Mouse (Mus musculus) intestine, embryonic 14.5 days (tissue): ENCODE measurements around the gene Hes5. TPM values are rescaled to one million over a fixed set of nuclear protein-coding genes. Genes with fewer than 3 reads are reported as not detected.

Experiments used
- ATAC-seq: fragments of 200-750 bp; cut with Nextera tagmentation; replicated peaks from 2 replicates; pipeline ENCODE4 v1.8.0; 2017; ENCODE audit warnings: low read depth, moderate number of reproducible peaks, moderate TSS enrichment, moderate library complexity; ENCODE audit not compliant: low FRiP score, low TSS enrichment
- DNase-seq: peaks from one replicate; pipeline ENCODE4 v3.0.0-alpha.2; 2018; ENCODE audit warnings: low spot score
- H3K27ac ChIP-seq: fragments of 300-500 bp; sonication (generic); 2 replicates; pipeline ENCODE4 v1.5.1; 2014; ENCODE audit warnings: low read depth, mild to moderate bottlenecking, control low read depth
- H3K27me3 ChIP-seq: fragments of 300-500 bp; sonication (generic); replicated peaks from 2 replicates; pipeline ENCODE4 v1.6.1; 2014; ENCODE audit warnings: low read length, control low read depth; ENCODE audit not compliant: control insufficient read depth, insufficient read depth
- H3K36me3 ChIP-seq: fragments of 300-500 bp; sonication (generic); 2 replicates; pipeline ENCODE4 v1.6.1; 2014; ENCODE audit warnings: low read length, control low read depth; ENCODE audit not compliant: control insufficient read depth, insufficient read depth
- H3K4me1 ChIP-seq: fragments of 300-500 bp; sonication (generic); replicated peaks from 2 replicates; pipeline ENCODE4 v1.6.1; 2014; ENCODE audit warnings: low read length, control low read depth, mixed read lengths; ENCODE audit not compliant: control insufficient read depth, insufficient read depth
- H3K4me2 ChIP-seq: fragments of 300-500 bp; sonication (generic); 2 replicates; pipeline ENCODE4 v1.6.1; 2014; ENCODE audit warnings: low read length
- H3K4me3 ChIP-seq: fragments of 300-500 bp; sonication (generic); 2 replicates; pipeline ENCODE4 v1.5.1; 2014; ENCODE audit warnings: low read depth, low read length, control low read depth, mixed read lengths
- H3K9ac ChIP-seq: fragments of 300-500 bp; sonication (generic); 2 replicates; pipeline ENCODE4 v1.6.1; 2014; ENCODE audit warnings: mild to moderate bottlenecking, low read length
- H3K9me3 ChIP-seq: fragments of 300-500 bp; sonication (generic); 2 replicates; pipeline ENCODE4 v1.6.1; 2016; ENCODE audit warnings: low read length, control low read depth; ENCODE audit not compliant: control insufficient read depth
- WGBS: fragments of 180-500 bp; shearing (Covaris S2); extraction: QIAGEN DNeasy Blood & Tissue Kit; methylation state at CpG from one replicate; pipeline ENCODE4 v1.1.7; 2014; 5-methylcytosine and 5-hydroxymethylcytosine counted together
- polyA plus RNA-seq: library from polyadenylated mRNA; unstranded; fragments of >200 nt; fragmentation: Nextera tagmentation; extraction: Ambion mirVana; gene quantifications from 2 replicates; pipeline ENCODE4 v1.2.1, GENCODE M21; 2014

Gene Hes5
- polyA plus RNA-seq, 1 experiment from 2014 or later, result 1.8 TPM

DNA sequence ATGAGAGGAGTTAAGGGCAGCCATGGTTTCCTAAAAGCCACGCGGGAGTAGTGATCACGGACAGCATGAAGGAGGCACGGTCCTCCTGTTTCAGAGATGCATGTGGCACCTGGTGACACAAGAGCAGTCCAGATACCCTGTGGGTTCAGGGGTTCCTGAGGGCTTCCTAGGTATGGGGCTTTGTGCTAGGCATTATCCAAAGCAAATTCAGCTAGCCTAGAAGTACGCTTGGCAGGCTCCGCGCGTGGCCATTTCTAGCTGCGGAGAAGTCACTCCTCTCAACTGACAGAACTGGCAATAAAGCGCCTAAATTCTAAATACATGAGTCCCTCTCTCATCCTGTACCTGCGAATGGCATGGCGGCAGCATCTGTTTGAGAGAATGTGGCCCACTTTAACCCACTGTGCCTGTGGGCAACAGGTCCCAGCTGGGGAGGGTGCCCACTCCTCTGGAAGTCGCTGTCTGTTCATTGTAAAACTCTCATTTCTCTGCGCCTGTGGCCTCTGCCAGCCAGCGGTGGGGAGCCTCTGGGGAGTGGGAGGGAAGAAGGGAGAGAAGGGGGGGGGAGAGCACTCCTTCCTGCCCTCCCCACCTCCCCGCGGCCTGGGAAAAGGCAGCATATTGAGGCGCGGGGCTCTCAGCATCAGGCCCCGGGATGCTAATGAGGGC, 568 bp upstream of the Hes5 start:
- 27% methylated on average over 20 of the region's 20 CpGs for WGBS
- H3K4me1 ChIP-seq, result peaks cover 37% of the 10 kb centered on the region
- H3K27me3 ChIP-seq, result peaks cover 66% of the 10 kb centered on the region
- H3K9me3 ChIP-seq, result no peaks in the 10 kb centered on the region
- ATAC-seq, result no peak
- H3K9ac ChIP-seq, result no peak overlapping the region
- peak overlapping the region; percentile 33 for H3K4me3 ChIP-seq
- H3K36me3 ChIP-seq, result no peaks in the 10 kb centered on the region
- no peak overlapping the region for H3K27ac ChIP-seq
- H3K4me2 ChIP-seq, result peak overlapping the region; percentile 59
- DNase-seq, result no peak

DNA sequence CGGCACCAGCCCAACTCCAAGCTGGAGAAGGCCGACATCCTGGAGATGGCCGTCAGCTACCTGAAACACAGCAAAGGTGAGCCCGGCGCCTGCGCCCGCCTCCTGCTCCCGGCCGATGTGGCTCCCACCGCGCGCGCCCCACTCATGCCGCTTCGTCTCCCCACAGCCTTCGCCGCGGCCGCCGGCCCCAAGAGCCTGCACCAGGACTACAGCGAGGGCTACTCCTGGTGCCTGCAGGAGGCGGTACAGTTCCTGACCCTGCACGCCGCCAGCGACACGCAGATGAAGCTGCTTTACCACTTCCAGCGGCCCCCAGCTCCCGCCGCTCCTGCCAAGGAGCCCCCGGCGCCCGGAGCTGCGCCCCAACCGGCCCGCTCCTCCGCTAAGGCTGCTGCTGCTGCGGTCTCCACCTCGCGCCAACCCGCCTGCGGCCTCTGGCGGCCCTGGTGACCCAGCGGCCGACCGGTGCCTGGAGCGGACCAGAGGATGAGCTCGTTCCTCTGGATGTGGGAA, 559 bp downstream of the Hes5 start:
- H3K36me3 ChIP-seq, result peaks cover 5% of the 10 kb centered on the region; the same call in 1 of the 2 replicates
- peaks cover 61% of the 10 kb centered on the region for H3K27me3 ChIP-seq
- no peaks in the 10 kb centered on the region for H3K9me3 ChIP-seq
- WGBS, result 1% methylated on average over 47 of the region's 47 CpGs
- peak overlapping the region; percentile 33 for H3K4me3 ChIP-seq
- H3K27ac ChIP-seq, result no peak overlapping the region
- H3K9ac ChIP-seq, result 0 out of 2 replicates have a peak overlapping the region, but pooled peaks have one; percentile 17
- ATAC-seq (no peak), DNase-seq (peak; percentile 69)
- H3K4me1 ChIP-seq, result peaks cover 46% of the 10 kb centered on the region
- H3K4me2 ChIP-seq, result peak overlapping the region; percentile 59

DNA sequence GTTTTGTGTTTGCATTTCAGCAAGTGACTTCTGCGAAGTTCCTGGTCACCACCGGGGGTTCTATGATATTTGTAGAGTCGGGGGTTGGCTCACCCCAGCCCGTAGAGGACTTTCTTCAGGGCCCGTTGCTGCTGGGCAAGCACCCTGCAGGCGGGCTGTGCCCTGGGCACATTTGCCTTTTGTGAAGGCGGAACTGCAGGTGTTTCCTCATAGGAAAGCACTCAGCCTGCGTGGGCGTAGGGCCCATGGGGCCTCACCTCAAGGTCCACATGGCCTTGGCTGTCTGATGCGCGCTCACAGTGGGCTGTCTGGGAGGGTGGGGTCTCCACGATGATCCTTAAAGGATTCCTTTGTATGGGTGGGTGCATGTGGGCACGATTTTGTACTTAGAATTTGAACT, 1.2 kb downstream of the Hes5 start:
- Histone ChIP-seq H3K4me3 (peak overlapping the region; percentile 33; the same call in 1 of the 2 replicates), H3K27ac (no peak overlapping the region), H3K4me1 (peaks cover 46% of the 10 kb centered on the region), H3K9ac (no peak overlapping the region), H3K27me3 (peaks cover 61% of the 10 kb centered on the region), H3K4me2 (peak overlapping the region; percentile 59), H3K9me3 (no peaks in the 10 kb centered on the region), H3K36me3 (peaks cover 6% of the 10 kb centered on the region; the same call in 1 of the 2 replicates)
- no peak for ATAC-seq
- no peak for DNase-seq
- WGBS, result 26% methylated on average over 13 of the region's 13 CpGs

DNA sequence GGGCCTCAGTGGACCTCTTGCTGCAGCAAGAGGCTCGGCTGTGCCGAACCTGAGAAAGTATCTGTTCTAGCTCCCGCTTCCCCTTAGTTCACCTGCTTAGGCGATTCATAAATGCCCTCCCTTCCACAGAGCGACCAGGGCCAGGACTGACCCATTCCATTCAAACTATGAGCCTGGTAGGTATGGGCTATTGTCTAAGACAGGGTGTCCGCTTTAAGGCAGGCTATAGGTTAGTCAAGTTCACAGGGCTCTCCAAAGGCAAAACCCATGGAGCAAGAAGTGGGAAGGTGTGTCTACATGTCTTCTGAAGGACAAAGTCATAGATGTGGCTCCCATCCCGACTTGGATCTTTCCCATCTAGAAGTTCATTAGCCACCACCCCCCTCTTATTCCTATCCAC, 2.0 kb downstream of the Hes5 start:
- Histone ChIP-seq H3K9ac (no peak overlapping the region), H3K4me1 (peaks cover 43% of the 10 kb centered on the region), H3K36me3 (peaks cover 11% of the 10 kb centered on the region), H3K4me2 (no peak overlapping the region), H3K4me3 (no peak overlapping the region), H3K9me3 (no peaks in the 10 kb centered on the region), H3K27ac (no peak overlapping the region), H3K27me3 (peaks cover 55% of the 10 kb centered on the region)
- DNase-seq (no peak), ATAC-seq (no peak)
- WGBS, result 77% methylated on average over 7 of the region's 7 CpGs

DNA sequence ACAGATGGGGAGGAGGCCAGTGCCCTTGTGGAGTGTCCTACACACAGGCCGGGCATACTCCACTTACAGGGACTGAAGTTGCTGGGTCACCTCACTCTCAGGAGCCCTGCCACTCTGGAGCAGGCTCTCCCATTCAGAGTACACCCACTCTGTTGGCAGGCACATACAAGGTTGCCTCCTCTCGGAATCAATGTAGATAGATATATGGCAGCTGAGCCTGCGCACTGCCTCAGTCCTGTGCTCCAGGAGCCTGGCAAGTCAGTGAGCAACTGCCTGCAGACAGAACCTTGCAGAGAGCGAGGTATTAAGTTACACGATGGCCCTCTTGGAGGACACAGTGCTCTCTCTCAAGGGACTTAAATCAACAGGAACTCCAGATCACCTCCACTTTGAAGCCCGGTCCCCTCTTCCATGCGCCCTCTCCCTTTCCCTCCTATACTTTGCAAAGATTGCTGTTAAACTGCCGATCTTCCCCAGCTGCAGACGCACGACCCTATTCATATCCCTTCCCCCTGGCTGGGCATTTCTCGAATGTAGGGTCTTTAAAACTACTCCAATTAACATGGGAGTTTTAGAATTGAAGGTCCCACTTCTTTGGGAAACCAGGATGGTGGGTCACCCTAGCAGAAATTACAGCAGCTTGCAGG, 2.6 kb downstream of the Hes5 start:
- Histone ChIP-seq H3K4me3 (peak overlapping the region; percentile 69), H3K4me2 (peak overlapping the region; percentile 81), H3K9ac (no peak overlapping the region; the same call in 1 of the 2 replicates), H3K4me1 (peaks cover 36% of the 10 kb centered on the region), H3K9me3 (no peaks in the 10 kb centered on the region), H3K27ac (no peak overlapping the region), H3K27me3 (peaks cover 50% of the 10 kb centered on the region), H3K36me3 (peaks cover 16% of the 10 kb centered on the region)
- DNase-seq, result no peak
- 36% methylated on average over 11 of the region's 11 CpGs for WGBS
- no peak for ATAC-seq

DNA sequence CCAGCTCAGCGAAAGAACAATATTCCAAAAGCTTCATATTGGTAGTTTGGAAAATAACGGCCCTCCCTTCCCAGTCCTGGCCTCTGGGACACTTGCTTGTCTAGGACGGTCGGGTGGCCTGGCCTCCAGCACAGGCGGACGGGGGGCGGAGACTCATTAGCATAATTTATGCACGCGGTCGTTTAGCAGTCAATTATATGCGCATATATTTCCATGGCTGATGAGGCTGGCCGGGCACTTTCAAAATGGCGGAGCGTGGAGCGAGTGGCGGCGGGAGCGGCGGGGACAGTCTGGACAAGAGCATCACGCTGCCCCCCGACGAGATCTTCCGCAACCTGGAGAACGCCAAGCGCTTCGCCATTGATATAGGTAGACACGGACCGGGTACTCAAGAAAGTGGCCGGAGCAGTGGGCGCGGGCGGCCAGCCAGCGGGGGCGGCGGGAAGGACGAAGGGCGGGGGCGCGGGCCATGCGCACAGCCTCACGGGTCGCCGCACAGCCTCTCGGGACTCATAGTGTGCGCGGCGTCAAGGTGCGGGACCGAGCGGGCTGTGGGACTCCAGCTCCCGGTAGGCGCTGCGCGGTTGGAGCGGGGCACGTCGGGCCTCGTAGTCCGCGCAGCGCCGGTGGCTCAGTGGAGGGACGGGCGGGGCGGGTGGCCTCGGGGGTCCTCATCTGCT, 3.3 kb downstream of the Hes5 start, which contains the start of gene Pank4:
Gene Pank4 (plus strand): TSS at position 223 of the 680 bp plus-strand sequence.
- peaks cover 34% of the 10 kb centered on the region for H3K4me1 ChIP-seq
- WGBS, result under 1% methylated on average over 63 of the region's 66 CpGs
- peaks cover 19% of the 10 kb centered on the region for H3K36me3 ChIP-seq
- peak within 1 kb of the TSS; percentile 66 for H3K9ac ChIP-seq
- peaks cover 43% of the 10 kb centered on the region for H3K27me3 ChIP-seq
- peak within 1 kb of the TSS; percentile 69 for H3K4me3 ChIP-seq
- peak within 1 kb of the TSS; percentile 86 for H3K27ac ChIP-seq
- H3K4me2 ChIP-seq, result peak within 1 kb of the TSS; percentile 81
- no peaks in the 10 kb centered on the region for H3K9me3 ChIP-seq
- ATAC-seq (peak; percentile 93), DNase-seq (peak; percentile 95)

DNA sequence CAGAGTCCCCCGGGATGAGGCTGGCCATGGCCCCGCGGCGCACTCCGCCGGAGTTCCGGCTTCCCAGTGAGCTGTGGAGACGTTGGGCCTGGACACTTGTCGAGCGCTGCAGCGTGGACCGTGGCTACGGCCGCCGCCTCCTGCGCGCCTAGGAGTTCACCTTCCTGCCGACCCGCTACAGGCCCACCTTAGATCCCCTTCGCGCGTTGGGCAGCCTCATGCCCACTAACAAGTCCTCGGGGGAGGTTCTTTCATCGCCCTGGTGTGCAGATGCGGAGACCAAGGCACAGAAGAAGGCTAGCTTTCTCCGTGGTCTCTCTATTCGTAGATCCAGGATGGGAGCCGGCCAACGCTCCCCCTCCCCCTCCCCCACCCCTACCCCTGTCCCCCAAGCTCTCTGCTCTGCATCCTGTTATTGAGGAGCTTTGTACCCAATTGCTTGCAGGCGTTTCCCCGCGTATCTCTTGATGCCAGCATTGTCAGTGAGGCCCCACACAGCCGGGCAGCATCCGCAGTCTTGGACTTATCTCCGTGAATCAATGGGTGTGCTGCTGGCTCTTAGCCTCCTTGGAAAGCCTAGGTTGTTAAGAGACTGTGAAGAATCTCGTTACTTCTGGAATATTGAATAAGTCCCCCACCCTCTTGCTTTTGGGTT, 4.0 kb downstream of the Hes5 start:
- Histone ChIP-seq H3K4me1 (peaks cover 34% of the 10 kb centered on the region), H3K27ac (peak overlapping the region; percentile 86), H3K4me3 (peak overlapping the region; percentile 69), H3K9ac (peak overlapping the region; percentile 66), H3K36me3 (peaks cover 26% of the 10 kb centered on the region), H3K4me2 (peak overlapping the region; percentile 81), H3K27me3 (peaks cover 36% of the 10 kb centered on the region), H3K9me3 (no peaks in the 10 kb centered on the region)
- ATAC-seq (no peak), DNase-seq (no peak)
- WGBS, result under 1% methylated on average over 36 of the region's 36 CpGs

DNA sequence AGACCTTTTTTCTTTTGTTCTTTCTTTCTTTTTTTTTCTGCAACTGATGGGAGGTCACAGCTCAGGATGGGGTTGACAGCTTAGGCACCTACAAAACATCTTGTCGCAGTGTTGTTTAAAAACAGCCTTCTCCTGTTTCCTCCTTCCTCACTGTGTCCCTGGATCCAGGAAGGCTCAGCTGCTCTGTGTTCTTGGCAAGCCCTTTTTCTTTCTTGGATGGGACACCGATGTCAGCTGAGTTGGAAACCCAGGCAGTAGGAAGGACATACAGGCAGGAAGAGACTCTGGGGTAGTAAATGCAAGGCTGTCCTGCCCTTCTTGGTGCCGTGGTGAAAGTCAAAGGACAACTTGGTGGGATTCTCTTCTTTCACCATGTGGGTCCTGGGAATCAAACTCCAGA, 5.1 kb downstream of the Hes5 start:
- 0 out of 2 replicates have a peak overlapping the region, but pooled peaks have one; percentile 81 for H3K4me2 ChIP-seq
- peaks cover 37% of the 10 kb centered on the region for H3K36me3 ChIP-seq
- no peak overlapping the region for H3K9ac ChIP-seq
- ATAC-seq (no peak), DNase-seq (no peak)
- H3K27me3 ChIP-seq, result peaks cover 25% of the 10 kb centered on the region
- peaks cover 30% of the 10 kb centered on the region for H3K4me1 ChIP-seq
- no peaks in the 10 kb centered on the region for H3K9me3 ChIP-seq
- no peak overlapping the region for H3K27ac ChIP-seq
- WGBS, result 82% methylated on average over 3 of the region's 3 CpGs
- no peak overlapping the region for H3K4me3 ChIP-seq
